Mouse (Mus musculus) ES-E14 (cell line): ENCODE data around the gene Il2rg.

ENCODE experiments used
- CHD2 ChIP-seq: IDR thresholded peaks from 2 replicates; pipeline ENCODE4 v1.6.1; 2014; ENCODE audit warnings: mild to moderate bottlenecking, low read depth, low read length, inconsistent platforms
- HCFC1 ChIP-seq: IDR thresholded peaks from 2 replicates; pipeline ENCODE4 v1.6.1; 2012; ENCODE audit warnings: low read length, inconsistent platforms, borderline replicate concordance; ENCODE audit not compliant: insufficient read depth
- ZC3H11A ChIP-seq: IDR thresholded peaks from 2 replicates; pipeline ENCODE4 v1.6.1; 2012; ENCODE audit warnings: low read depth, mild to moderate bottlenecking, inconsistent platforms, low read length, borderline replicate concordance
- ZNF384 ChIP-seq: IDR thresholded peaks from 2 replicates; pipeline ENCODE4 v1.6.1; 2012; ENCODE audit warnings: low read depth, low read length, inconsistent platforms

DNA sequence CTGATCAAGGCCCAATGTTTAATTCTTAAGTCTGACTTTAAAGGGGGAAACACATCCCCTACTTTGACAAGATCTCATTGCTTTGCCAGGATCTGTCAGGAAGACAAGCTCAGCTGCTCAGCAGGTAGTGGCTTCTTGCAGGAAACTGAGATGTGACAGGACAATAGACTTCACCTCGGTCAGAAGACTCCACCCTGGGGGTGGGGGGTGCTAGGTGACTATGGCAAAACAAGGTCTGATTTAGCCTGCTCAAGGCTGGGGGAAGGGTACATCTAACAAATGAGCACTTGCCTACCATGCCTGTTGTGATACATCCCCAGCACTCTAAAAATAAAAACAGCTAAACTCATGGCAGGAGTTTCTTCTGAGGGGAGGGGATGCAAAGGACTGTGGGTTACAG is 23.0 kb downstream of the Il2rg start:
- no peak for TF ChIP-seq ZNF384
- no peak for TF ChIP-seq HCFC1
- TF ChIP-seq ZC3H11A: no peak
- no peak for TF ChIP-seq CHD2
